Mouse (Mus musculus) kidney, embryonic 15.5 days (tissue): ENCODE data around the gene Grm8. TPM values are rescaled to one million over a fixed set of nuclear protein-coding genes. Genes with fewer than 3 reads are reported as not detected.

Experiments used
- ATAC-seq: fragments of 200-750 bp; cut with Nextera tagmentation; replicated peaks from 2 replicates; pipeline ENCODE4 v1.8.0; 2017; ENCODE audit warnings: moderate TSS enrichment; ENCODE audit not compliant: low FRiP score
- H3K27ac ChIP-seq: fragments of 300-500 bp; sonication (generic); 2 replicates; pipeline ENCODE4 v1.5.1; 2015; ENCODE audit warnings: mild to moderate bottlenecking, inconsistent platforms
- H3K27me3 ChIP-seq: fragments of 300-500 bp; sonication (generic); 2 replicates; pipeline ENCODE4 v1.6.1; 2015; ENCODE audit warnings: inconsistent platforms
- H3K36me3 ChIP-seq: fragments of 300-500 bp; sonication (generic); 2 replicates; pipeline ENCODE4 v1.6.1; 2015; ENCODE audit warnings: inconsistent platforms
- H3K4me1 ChIP-seq: fragments of 300-500 bp; sonication (generic); 2 replicates; pipeline ENCODE4 v1.6.1; 2015; ENCODE audit warnings: inconsistent platforms
- H3K4me2 ChIP-seq: fragments of 300-500 bp; sonication (generic); 2 replicates; pipeline ENCODE4 v1.6.1; 2015; ENCODE audit warnings: moderate library complexity, mild to moderate bottlenecking, inconsistent platforms
- H3K4me3 ChIP-seq: fragments of 300-500 bp; sonication (generic); replicated peaks from 2 replicates; pipeline ENCODE4 v1.5.1; 2015; ENCODE audit warnings: mild to moderate bottlenecking, inconsistent platforms
- H3K9ac ChIP-seq: fragments of 300-500 bp; sonication (generic); 2 replicates; pipeline ENCODE4 v1.6.1; 2015; ENCODE audit warnings: mild to moderate bottlenecking, inconsistent platforms
- H3K9me3 ChIP-seq: fragments of 300-500 bp; sonication (generic); replicated peaks from 2 replicates; pipeline ENCODE4 v1.6.1; 2016; ENCODE audit warnings: inconsistent platforms
- WGBS: fragments of 180-500 bp; shearing (Covaris S2); methylation state at CpG from one replicate; pipeline ENCODE4 v1.1.7; 2015; ENCODE audit warnings: mixed read lengths; 5-methylcytosine and 5-hydroxymethylcytosine counted together
- polyA plus RNA-seq: library from polyadenylated mRNA; unstranded; fragments of >200 nt; fragmentation: Nextera tagmentation; extraction: Ambion mirVana; gene quantifications from 2 replicates; pipeline ENCODE4 v1.2.1, GENCODE M21; 2015

Grm8 gene
- polyA plus RNA-seq = 0.32 and 0.45 TPM in 2 replicates

GRCm38 (mm10) chr6:28135001-28135401 is at the start of gene Grm8:
Gene Grm8, minus strand, starts transcription at chr6:28135178.
- Histone ChIP-seq H3K4me1 (peaks cover 28% of the 10 kb centered on the region), H3K27me3 (peaks cover 65% of the 10 kb centered on the region), H3K9ac (peak within 1 kb of the TSS; percentile 41), H3K4me3 (peak within 1 kb of the TSS; percentile 60), H3K27ac (no peak within 1 kb of the TSS), H3K4me2 (peak within 1 kb of the TSS; percentile 100), H3K36me3 (no peaks in the 10 kb centered on the region), H3K9me3 (no peaks in the 10 kb centered on the region)
- WGBS = under 1% methylated on average over 42 of the region's 42 CpGs
- ATAC-seq = peak; percentile 59

- Histone ChIP-seq H3K9ac (no peak overlapping the region), H3K4me1 (no peaks in the 10 kb centered on the region), H3K27ac (no peak overlapping the region), H3K27me3 (no peaks in the 10 kb centered on the region), H3K9me3 (no peaks in the 10 kb centered on the region), H3K4me3 (no peak overlapping the region), H3K4me2 (no peak overlapping the region), H3K36me3 (no peaks in the 10 kb centered on the region)
- WGBS = 80% methylated on average over 19 of the region's 19 CpGs
- no peak for ATAC-seq
Observed at GRCm38 (mm10) chr6:28169851-28170539, 35.0 kb upstream of the Grm8 start.

- Histone ChIP-seq H3K36me3 (no peaks in the 10 kb centered on the region), H3K27me3 (no peaks in the 10 kb centered on the region), H3K27ac (no peak overlapping the region), H3K4me3 (no peak overlapping the region), H3K4me1 (no peaks in the 10 kb centered on the region), H3K9ac (no peak overlapping the region), H3K9me3 (no peaks in the 10 kb centered on the region), H3K4me2 (no peak overlapping the region)
- ATAC-seq = no peak
- WGBS = 77% methylated on average over 5 of the region's 5 CpGs
Observed at GRCm38 (mm10) chr6:28160399-28160798, 25.4 kb upstream of the Grm8 start.

- no peak overlapping the region for H3K27ac ChIP-seq
- no peak overlapping the region for H3K9ac ChIP-seq
- no peak for ATAC-seq
- no peaks in the 10 kb centered on the region for H3K36me3 ChIP-seq
- no peak overlapping the region for H3K4me2 ChIP-seq
- no peak overlapping the region for H3K4me3 ChIP-seq
- H3K27me3 ChIP-seq = no peaks in the 10 kb centered on the region; the same call in 1 of the 2 replicates
- WGBS = 83% methylated on average over 6 of the region's 6 CpGs
- no peaks in the 10 kb centered on the region for H3K9me3 ChIP-seq
- H3K4me1 ChIP-seq = no peaks in the 10 kb centered on the region
Observed at GRCm38 (mm10) chr6:28146445-28146844, 11.5 kb upstream of the Grm8 start.

- WGBS = 6% methylated on average over 2 of the region's 2 CpGs
- no peaks in the 10 kb centered on the region for H3K4me1 ChIP-seq
- H3K27me3 ChIP-seq = peaks cover 3% of the 10 kb centered on the region; the same call in 1 of the 2 replicates
- no peaks in the 10 kb centered on the region for H3K36me3 ChIP-seq
- H3K4me2 ChIP-seq = no peak overlapping the region
- H3K9ac ChIP-seq = no peak overlapping the region
- H3K27ac ChIP-seq = no peak overlapping the region
- H3K4me3 ChIP-seq = no peak overlapping the region
- ATAC-seq = peak; percentile 82
- H3K9me3 ChIP-seq = no peaks in the 10 kb centered on the region
Observed at GRCm38 (mm10) chr6:28142332-28142731, 7.4 kb upstream of the Grm8 start.

GRCm38 (mm10) chr6:28135411-28136233 is 644 bp upstream of the Grm8 start:
- Histone ChIP-seq H3K36me3 (no peaks in the 10 kb centered on the region), H3K4me2 (peak overlapping the region; percentile 100), H3K27me3 (peaks cover 61% of the 10 kb centered on the region), H3K4me1 (peaks cover 28% of the 10 kb centered on the region), H3K27ac (no peak overlapping the region), H3K9ac (peak overlapping the region; percentile 41), H3K9me3 (no peaks in the 10 kb centered on the region), H3K4me3 (peak overlapping the region; percentile 60)
- under 1% methylated on average over 37 of the region's 37 CpGs for WGBS
- ATAC-seq = peak; percentile 91

- ATAC-seq = no peak
- under 1% methylated on average over 20 of the region's 20 CpGs for WGBS
- H3K4me1 ChIP-seq = peaks cover 28% of the 10 kb centered on the region
- no peaks in the 10 kb centered on the region for H3K36me3 ChIP-seq
- H3K27ac ChIP-seq = no peak overlapping the region
- peak overlapping the region; percentile 60 for H3K4me3 ChIP-seq
- peak overlapping the region; percentile 41; the same call in 1 of the 2 replicates for H3K9ac ChIP-seq
- peak overlapping the region; percentile 100 for H3K4me2 ChIP-seq
- no peaks in the 10 kb centered on the region for H3K9me3 ChIP-seq
- peaks cover 70% of the 10 kb centered on the region for H3K27me3 ChIP-seq
Observed at GRCm38 (mm10) chr6:28134251-28134801, 652 bp downstream of the Grm8 start.

- Histone ChIP-seq H3K9me3 (no peaks in the 10 kb centered on the region), H3K27me3 (peaks cover 70% of the 10 kb centered on the region), H3K9ac (no peak overlapping the region), H3K4me1 (peaks cover 28% of the 10 kb centered on the region), H3K4me3 (peak overlapping the region; percentile 60), H3K27ac (no peak overlapping the region), H3K4me2 (peak overlapping the region; percentile 100), H3K36me3 (no peaks in the 10 kb centered on the region)
- ATAC-seq = peak; percentile 4; the same call in 1 of the 2 replicates
- WGBS = 2% methylated on average over 38 of the region's 38 CpGs
Observed at GRCm38 (mm10) chr6:28133206-28134063, 1.5 kb downstream of the Grm8 start.

GRCm38 (mm10) chr6:28132056-28132455 is 2.9 kb downstream of the Grm8 start:
- H3K9me3 ChIP-seq = no peaks in the 10 kb centered on the region
- no peak overlapping the region for H3K4me2 ChIP-seq
- peaks cover 28% of the 10 kb centered on the region for H3K4me1 ChIP-seq
- no peak overlapping the region for H3K4me3 ChIP-seq
- 16% methylated on average over 4 of the region's 4 CpGs for WGBS
- no peak for ATAC-seq
- H3K36me3 ChIP-seq = no peaks in the 10 kb centered on the region
- peaks cover 64% of the 10 kb centered on the region for H3K27me3 ChIP-seq
- H3K27ac ChIP-seq = no peak overlapping the region
- no peak overlapping the region for H3K9ac ChIP-seq

GRCm38 (mm10) chr6:28128871-28129270 is 6.1 kb downstream of the Grm8 start:
- no peak for ATAC-seq
- Histone ChIP-seq H3K4me3 (no peak overlapping the region), H3K4me2 (no peak overlapping the region), H3K4me1 (peaks cover 10% of the 10 kb centered on the region), H3K27me3 (peaks cover 41% of the 10 kb centered on the region), H3K9me3 (no peaks in the 10 kb centered on the region), H3K9ac (no peak overlapping the region), H3K27ac (no peak overlapping the region), H3K36me3 (no peaks in the 10 kb centered on the region)
- 94% methylated on average over 4 of the region's 4 CpGs for WGBS

- no peaks in the 10 kb centered on the region for H3K36me3 ChIP-seq
- no peaks in the 10 kb centered on the region for H3K9me3 ChIP-seq
- H3K4me2 ChIP-seq = no peak overlapping the region
- 86% methylated on average over 2 of the region's 2 CpGs for WGBS
- no peak overlapping the region for H3K4me3 ChIP-seq
- ATAC-seq = no peak
- no peak overlapping the region for H3K9ac ChIP-seq
- H3K27me3 ChIP-seq = no peaks in the 10 kb centered on the region
- no peaks in the 10 kb centered on the region for H3K4me1 ChIP-seq
- H3K27ac ChIP-seq = no peak overlapping the region
Observed at GRCm38 (mm10) chr6:28115519-28115918, 19.5 kb downstream of the Grm8 start.
